Mouse (Mus musculus) bone marrow macrophage, adult 2 months (primary cell): Measurements from ENCODE around the gene Sorcs2. TPM values are rescaled to one million over a fixed set of nuclear protein-coding genes. Genes with fewer than 3 reads are reported as not detected.
"Not testable (repeated sequence)": the region's sequence is repeated elsewhere in the genome, so short reads cannot be mapped to it uniquely, and the experiment has no call there.

ENCODE experiments used
- H3K27ac ChIP-seq: 2 replicates; pipeline ENCODE4 v1.5.1; 2012; ENCODE audit warnings: low read depth, low read length; ENCODE audit not compliant: insufficient read depth
- H3K4me1 ChIP-seq: 2 replicates; pipeline ENCODE4 v1.6.1; 2012; ENCODE audit warnings: low read length; ENCODE audit not compliant: control insufficient read depth, insufficient read depth
- H3K4me3 ChIP-seq: 2 replicates; pipeline ENCODE4 v1.5.1; 2012; ENCODE audit warnings: mild to moderate bottlenecking, low read length, moderate library complexity; ENCODE audit not compliant: insufficient read depth
- CTCF ChIP-seq: IDR thresholded peaks from 2 replicates; pipeline ENCODE4 v1.5.1; 2012; ENCODE audit warnings: low read depth, mild to moderate bottlenecking, low read length, moderate library complexity
- POLR2A ChIP-seq: IDR thresholded peaks from 2 replicates; pipeline ENCODE4 v1.6.1; 2012; ENCODE audit warnings: mild to moderate bottlenecking, low read depth, low read length, borderline replicate concordance
- polyA plus RNA-seq: library from polyadenylated mRNA; stranded (reverse); fragments of >200 nt; gene quantifications from 2 replicates; pipeline ENCODE4 v1.2.4, GENCODE M21; 2012; ENCODE audit not compliant: missing spikeins, insufficient read depth, insufficient read length

Gene Sorcs2
- polyA plus RNA-seq, 1 experiment, result 0.31 TPM

- no peak for TF ChIP-seq CTCF
- no peak for TF ChIP-seq POLR2A
- no peaks in the 10 kb centered on the region for H3K4me1 ChIP-seq
- no peak overlapping the region for H3K27ac ChIP-seq
- no peak overlapping the region for H3K4me3 ChIP-seq
These were observed 3.0 kb downstream of the Sorcs2 start for GRCm38 (mm10) chr5:36394840-36395515.

GRCm38 (mm10) chr5:36391751-36392150, 6.2 kb downstream of the Sorcs2 start:
- H3K4me3 ChIP-seq, result no peak overlapping the region
- no peak for TF ChIP-seq POLR2A
- H3K27ac ChIP-seq, result no peak overlapping the region
- H3K4me1 ChIP-seq, result no peaks in the 10 kb centered on the region

GRCm38 (mm10) chr5:36390591-36390927, 7.4 kb downstream of the Sorcs2 start:
- H3K4me3 ChIP-seq, H3K4me1 ChIP-seq, H3K27ac ChIP-seq: not testable (repeated sequence)

- no peak for TF ChIP-seq CTCF
- no peak for TF ChIP-seq POLR2A
- no peak overlapping the region for H3K4me3 ChIP-seq
- H3K4me1 ChIP-seq, result no peaks in the 10 kb centered on the region
- H3K27ac ChIP-seq, result no peak overlapping the region
These were observed 8.0 kb downstream of the Sorcs2 start for GRCm38 (mm10) chr5:36389731-36390590.

- no peaks in the 10 kb centered on the region for H3K4me1 ChIP-seq
- no peak overlapping the region for H3K27ac ChIP-seq
- TF ChIP-seq POLR2A, result no peak
- no peak for TF ChIP-seq CTCF
- no peak overlapping the region for H3K4me3 ChIP-seq
These were observed 12.9 kb downstream of the Sorcs2 start for GRCm38 (mm10) chr5:36385062-36385461.

- no peak for TF ChIP-seq CTCF
- no peak for TF ChIP-seq POLR2A
These were observed 14.5 kb downstream of the Sorcs2 start for GRCm38 (mm10) chr5:36383431-36383830.

GRCm38 (mm10) chr5:36382721-36383120, 15.2 kb downstream of the Sorcs2 start:
- Histone ChIP-seq H3K4me3 (no peak overlapping the region), H3K4me1 (no peaks in the 10 kb centered on the region), H3K27ac (no peak overlapping the region)
- TF ChIP-seq CTCF, result no peak

More at GRCm38 (mm10) chr5:36383431-36383830, 14.5 kb downstream of the Sorcs2 start:
- no peaks in the 10 kb centered on the region for H3K4me1 ChIP-seq
- no peak overlapping the region for H3K4me3 ChIP-seq
- no peak overlapping the region for H3K27ac ChIP-seq

GRCm38 (mm10) chr5:36382134-36382693, 15.7 kb downstream of the Sorcs2 start:
- no peak overlapping the region for H3K27ac ChIP-seq
- no peak for TF ChIP-seq POLR2A
- TF ChIP-seq CTCF, result no peak

GRCm38 (mm10) chr5:36379938-36380511, 17.9 kb downstream of the Sorcs2 start:
- no peaks in the 10 kb centered on the region for H3K4me1 ChIP-seq
- H3K27ac ChIP-seq, result no peak overlapping the region
- no peak for TF ChIP-seq CTCF
- H3K4me3 ChIP-seq, result no peak overlapping the region

More at GRCm38 (mm10) chr5:36382134-36382693, 15.7 kb downstream of the Sorcs2 start:
- Histone ChIP-seq H3K4me3 (no peak overlapping the region), H3K4me1 (no peaks in the 10 kb centered on the region)

GRCm38 (mm10) chr5:36378370-36378738, 19.6 kb downstream of the Sorcs2 start:
- H3K4me1 ChIP-seq, result no peaks in the 10 kb centered on the region
- H3K27ac ChIP-seq, result no peak overlapping the region
- H3K4me3 ChIP-seq, result no peak overlapping the region
- TF ChIP-seq POLR2A (no peak), CTCF (no peak)
